Mouse (Mus musculus) urinary bladder, adult 2 months (tissue): Measurements from ENCODE around the gene Taf11. TPM values are rescaled to one million over a fixed set of nuclear protein-coding genes. Genes with fewer than 3 reads are reported as not detected.

Experiments
- DNase-seq: peaks from one replicate; pipeline ENCODE4 v3.0.0; 2022; ENCODE audit warnings: low spot score
- polyA plus RNA-seq: library from polyadenylated mRNA; depleted of rRNA; stranded (reverse); fragments of >200 nt; gene quantifications from 2 replicates; pipeline ENCODE4 v1.2.3, GENCODE M21; 2012; rRNA removed

Taf11 gene
- polyA plus RNA-seq: 32.9 and 33.2 TPM in 2 replicates

DNA sequence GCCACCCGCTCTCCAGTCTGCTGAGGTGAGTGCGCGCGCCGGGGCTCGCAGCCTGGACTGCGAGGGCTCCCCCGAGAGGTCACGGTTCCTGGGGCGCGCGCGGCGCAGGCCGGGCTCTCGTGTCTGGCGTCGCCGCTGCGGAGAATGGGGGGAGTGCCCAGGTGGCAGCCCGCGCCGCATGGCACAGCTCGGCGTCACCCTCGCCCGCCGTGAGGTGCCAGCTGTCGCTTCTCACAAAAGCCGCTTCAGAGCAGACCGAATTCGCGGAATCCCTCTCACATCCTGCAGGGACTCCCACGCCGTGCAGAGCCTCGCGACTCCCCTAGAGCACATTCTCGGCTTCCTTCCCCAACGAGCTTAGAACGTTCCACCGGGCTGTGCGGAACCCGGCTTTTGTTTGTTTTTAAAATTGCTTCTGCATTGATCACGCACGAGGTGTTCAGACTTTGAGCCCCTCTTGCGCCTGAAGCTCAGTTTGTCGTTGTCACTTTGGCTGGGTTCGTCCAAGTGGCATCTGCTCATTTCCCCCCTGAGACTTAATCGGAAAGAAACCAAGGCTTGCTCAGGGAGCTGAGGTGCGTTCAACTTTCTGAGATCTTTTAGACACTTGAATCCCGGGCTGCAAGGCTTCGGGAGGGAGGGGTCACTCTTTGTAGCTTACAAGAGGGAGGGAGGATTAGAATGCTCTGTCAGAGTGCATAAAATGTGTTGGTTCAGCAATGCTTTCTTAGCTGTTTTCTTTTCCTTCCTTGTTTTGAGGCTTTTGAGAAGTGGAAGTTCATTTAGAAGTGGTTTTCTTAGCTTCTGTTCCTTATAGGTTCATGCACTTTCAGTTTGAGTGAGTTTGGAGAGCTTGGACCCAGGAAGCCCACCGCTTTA, at the start of gene Taf11:
Taf11 (minus strand) TSS at position 223 of the 879 bp plus-strand sequence.
- DNase-seq: no peak

GRCm38 (mm10) chr17:27957649-27958048, 48.0 kb upstream of the Taf11 start:
- DNase-seq: no peak

GRCm38 (mm10) chr17:27954629-27955402, 45.2 kb upstream of the Taf11 start:
- DNase-seq: no peak

DNA sequence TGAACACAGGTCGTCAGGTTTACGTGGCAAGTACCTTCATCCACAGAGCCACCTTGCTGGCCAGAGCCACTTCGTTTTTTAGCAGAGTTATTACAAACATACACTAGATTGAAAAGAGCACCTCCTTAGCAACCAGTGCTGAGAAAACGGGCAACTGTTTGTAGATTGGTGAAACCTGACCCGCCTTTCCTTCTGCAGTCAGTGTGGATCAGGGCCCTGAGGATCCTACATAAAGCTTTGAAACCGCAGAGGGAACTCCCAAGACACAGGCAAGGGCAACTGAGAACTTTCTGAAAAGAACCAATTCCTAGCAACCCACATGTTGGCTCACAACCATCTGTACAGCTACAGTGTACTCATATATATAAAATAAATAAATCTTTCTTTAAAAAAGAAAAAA, 43.5 kb upstream of the Taf11 start:
- DNase-seq: no peak

GRCm38 (mm10) chr17:27947155-27947554, 37.5 kb upstream of the Taf11 start:
- no peak for DNase-seq

GRCm38 (mm10) chr17:27946371-27946770, 36.7 kb upstream of the Taf11 start:
- no peak for DNase-seq

GRCm38 (mm10) chr17:27945546-27946216, 36.0 kb upstream of the Taf11 start:
- DNase-seq: no peak

- DNase-seq: no peak
These were observed 32.5 kb upstream of the Taf11 start for GRCm38 (mm10) chr17:27942131-27942530.

DNA sequence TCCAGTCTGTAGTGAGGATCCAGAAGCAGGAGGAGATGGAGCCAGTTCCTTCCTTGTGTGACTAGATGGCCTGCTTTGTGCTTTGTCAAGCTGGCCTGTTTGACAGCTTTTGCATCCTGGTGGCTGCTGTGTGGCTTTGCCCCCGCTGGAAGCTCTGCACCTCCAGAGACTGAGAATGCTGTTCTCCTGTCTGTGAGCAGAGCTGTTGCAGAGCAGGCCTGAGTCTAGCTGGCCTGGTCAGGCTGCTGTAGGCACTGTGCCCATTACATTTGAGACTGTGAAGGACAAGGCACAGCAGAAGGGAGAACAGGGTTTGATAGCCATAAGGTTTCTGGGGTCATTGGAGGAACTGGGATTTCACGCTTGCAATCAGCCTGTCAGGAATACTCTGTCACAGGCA, 32.1 kb upstream of the Taf11 start:
- no peak for DNase-seq

DNA sequence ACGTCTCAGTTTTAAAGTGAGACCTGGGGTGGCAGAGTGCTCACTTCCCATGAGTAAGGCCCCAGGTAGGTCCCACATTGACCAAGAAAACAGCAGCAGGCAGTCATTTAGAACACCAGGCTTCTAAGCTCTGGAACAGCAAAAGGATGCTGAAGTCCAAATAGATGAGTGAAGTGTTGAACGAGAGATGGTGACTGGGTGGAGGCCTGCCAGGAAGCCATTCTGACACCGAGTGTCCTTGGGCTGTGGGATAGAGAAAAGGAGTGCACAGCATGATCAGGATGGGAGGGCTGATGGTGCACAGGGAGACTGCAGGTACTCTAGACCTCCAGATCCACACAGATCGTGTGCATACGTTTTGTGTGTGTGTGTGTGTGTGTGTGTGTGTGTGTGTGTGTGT, 31.5 kb upstream of the Taf11 start:
- DNase-seq: no peak

DNA sequence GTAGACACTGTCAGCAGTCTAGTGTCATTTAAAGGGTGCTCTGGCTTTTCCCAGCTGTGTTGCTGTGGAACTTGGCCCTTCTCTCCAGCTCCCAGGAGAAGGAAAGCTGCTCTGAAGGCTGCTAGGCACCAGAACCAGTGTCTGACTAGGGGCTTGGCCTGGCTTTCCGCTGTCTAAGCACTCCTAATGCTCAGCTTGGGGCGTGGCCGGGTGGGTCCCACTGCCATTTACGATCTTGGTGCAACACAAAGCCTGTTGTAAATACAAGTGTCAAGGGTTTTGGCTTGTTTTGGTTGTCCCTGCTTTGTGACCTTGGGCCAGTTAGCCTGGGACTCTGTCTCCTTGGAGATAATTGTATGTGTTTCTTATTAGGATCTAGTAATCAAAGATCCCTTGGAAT, 30.7 kb upstream of the Taf11 start:
- DNase-seq: no peak

DNA sequence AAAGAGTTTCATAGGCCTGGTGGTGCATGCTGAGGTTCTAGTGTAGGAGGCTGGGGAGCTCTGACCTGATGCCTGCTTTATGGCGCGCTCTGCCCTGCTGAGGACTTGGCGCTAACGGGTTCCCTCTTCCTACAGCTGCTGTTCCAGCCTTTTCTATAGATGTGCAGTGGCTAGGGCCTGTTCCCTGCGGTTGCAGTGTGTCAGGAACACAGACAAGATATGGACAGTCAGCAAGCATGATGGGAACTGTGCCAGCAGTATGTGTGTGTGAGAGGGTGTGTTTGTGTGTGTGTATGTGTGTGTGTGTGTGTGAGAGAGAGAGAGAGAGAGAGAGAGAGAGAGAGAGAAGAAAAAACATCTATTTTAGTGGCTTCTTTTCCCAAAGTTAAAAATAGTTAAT, 29.4 kb upstream of the Taf11 start:
- no peak for DNase-seq

- no peak for DNase-seq
These were observed 28.6 kb upstream of the Taf11 start for GRCm38 (mm10) chr17:27938121-27938754.

GRCm38 (mm10) chr17:27937054-27937615, 27.5 kb upstream of the Taf11 start:
- no peak for DNase-seq

DNA sequence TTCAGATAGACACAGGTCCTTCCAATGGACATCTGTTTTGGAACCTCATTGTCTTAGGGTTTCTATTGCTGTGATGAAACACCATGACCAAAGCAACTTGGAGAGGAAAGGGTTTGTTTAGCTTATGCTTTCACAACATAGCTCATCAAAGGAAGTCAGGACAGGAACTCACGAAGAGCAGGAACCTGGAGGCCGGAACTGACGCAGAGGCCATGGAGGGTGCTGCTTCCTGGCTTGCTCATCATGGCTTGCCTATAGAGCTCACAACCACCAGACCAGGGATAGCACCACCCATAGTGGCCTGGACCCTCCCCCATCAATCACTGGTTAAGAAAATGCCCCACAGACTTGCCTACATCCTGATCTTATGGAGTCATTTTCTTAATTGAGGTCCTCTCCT, 25.4 kb upstream of the Taf11 start:
- no peak for DNase-seq

DNA sequence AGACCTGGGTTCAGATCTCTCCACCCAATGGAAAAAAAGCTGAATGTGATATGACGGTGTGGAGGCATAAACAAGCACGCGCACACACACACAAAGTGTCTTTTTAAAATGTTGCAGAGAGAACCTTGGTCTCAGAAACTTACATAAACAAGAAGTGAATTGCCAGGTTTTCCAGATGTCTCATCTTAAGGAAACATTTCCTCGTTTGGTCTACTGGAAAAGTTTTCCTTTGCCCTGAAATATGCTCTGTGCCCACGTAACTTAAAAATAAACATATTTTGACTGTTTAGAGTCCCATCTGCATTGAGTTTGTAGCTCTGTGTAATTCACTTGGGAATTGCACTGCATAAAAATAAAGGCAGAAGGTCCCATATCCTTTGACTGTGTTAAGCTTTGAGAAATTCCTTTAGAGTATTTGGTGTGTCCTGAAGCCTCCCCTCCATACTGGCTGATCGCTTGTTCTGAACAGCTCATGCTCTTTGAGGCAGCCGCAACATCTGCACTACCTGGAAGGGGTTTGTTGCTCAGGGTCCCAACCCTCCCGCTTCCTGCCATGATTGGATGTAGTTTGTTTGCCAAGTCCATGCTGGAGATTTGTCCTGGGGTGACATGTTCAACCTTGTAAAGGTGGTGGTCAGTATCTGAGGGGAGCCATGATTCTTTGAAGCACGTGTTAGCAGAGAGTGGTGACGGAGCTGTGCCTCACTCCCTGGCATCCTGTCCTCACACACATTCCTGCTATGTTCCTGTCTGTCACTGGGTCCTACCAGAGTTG, 24.7 kb upstream of the Taf11 start:
- DNase-seq: no peak

- DNase-seq: no peak
These were observed 22.2 kb upstream of the Taf11 start for GRCm38 (mm10) chr17:27931826-27932225.

DNA sequence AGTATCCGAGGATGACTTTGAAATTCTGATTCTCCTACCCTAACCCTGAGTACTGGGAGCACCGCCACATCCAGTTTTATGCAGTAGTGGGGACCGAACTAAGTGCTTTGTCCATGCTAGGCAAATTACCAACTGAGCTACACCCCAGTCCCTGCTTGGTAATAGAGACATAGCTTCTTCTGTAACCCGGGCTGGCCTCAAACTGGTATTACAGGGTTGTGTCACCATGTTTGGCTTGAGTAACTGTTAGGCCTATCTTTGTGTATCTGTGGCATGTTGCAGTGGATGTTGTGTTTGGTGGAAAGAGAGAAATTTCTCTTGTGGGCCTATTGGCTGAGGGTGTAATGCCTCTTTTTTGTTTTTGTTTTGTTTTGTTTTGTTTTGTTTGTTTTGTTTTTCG, 20.6 kb upstream of the Taf11 start:
- no peak for DNase-seq

GRCm38 (mm10) chr17:27925504-27925903, 15.9 kb upstream of the Taf11 start:
- no peak for DNase-seq

DNA sequence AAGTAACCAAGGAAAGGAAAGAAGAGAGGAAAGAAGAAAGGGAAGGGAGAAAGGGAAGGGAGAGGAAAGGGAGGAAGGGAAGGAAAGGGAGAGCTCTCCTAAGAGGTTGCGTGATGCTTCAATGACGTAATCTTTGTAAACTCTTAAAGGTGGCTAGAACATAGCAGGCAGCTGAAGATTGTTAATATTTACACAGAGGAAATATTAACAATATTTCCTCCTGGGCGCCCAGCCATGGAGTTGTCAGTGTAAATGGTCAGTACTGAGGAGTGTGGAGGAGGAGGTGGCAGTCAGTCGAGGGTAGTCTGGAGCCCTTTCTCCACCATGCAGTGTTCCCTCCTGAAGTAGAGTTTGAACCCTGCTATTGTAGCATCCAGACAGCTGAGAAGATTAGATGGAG, 15.4 kb upstream of the Taf11 start:
- no peak for DNase-seq

DNA sequence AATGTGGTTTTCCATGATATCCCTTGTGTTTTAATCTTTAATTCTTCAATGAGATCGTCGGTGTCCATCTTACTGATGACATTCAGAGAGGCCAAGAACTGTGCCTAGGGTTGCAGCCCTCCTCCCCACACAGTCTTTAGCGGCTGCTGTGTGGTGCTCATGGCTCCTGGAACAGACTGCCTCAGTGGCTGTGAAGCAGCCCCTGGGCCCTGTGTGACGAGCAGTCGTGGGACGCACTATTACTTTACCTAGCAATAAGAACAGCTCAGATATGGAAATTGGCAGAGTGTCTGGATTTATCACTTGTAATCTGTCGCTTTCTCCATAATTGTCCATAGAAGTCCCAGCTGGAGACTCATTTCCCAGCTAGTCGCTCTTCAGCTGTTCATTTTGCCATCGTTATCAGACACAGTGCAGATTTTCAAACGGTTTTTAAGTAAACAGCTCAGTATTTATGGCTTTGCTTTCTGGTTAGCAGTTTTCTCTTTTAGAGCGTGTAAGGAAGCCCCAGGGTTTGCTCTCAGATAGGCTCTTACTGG, 12.6 kb upstream of the Taf11 start:
- DNase-seq: no peak
